Mouse (Mus musculus) megakaryocyte, embryonic 14.5 days (primary cell): Measurements from ENCODE around the gene Hcn4. TPM values are rescaled to one million over a fixed set of nuclear protein-coding genes. Genes with fewer than 3 reads are reported as not detected.

ENCODE experiments used
- H3K27me3 ChIP-seq: replicated peaks from 2 replicates; pipeline ENCODE3; 2012; ENCODE audit warnings: inconsistent platforms
- H3K36me3 ChIP-seq: replicated peaks from 2 replicates; pipeline ENCODE3; 2012; ENCODE audit warnings: low read length, inconsistent platforms, mixed read lengths
- H3K4me1 ChIP-seq: 2 replicates; pipeline ENCODE4 v1.6.1; 2012; ENCODE audit warnings: inconsistent platforms
- H3K4me3 ChIP-seq: replicated peaks from 2 replicates; pipeline ENCODE3; 2012; ENCODE audit warnings: moderate library complexity, mild to moderate bottlenecking, inconsistent platforms
- H3K9me3 ChIP-seq: 2 replicates; pipeline ENCODE4 v1.6.1; 2012; ENCODE audit warnings: inconsistent platforms
- FLI1 ChIP-seq: IDR thresholded peaks from 2 replicates; pipeline ENCODE4 v1.6.1; 2012; ENCODE audit warnings: low read length, inconsistent platforms, mixed read lengths
- GATA1 ChIP-seq: IDR thresholded peaks from 3 replicates; pipeline ENCODE4 v1.6.1; 2012; ENCODE audit warnings: mixed read lengths, low read length, inconsistent platforms, borderline replicate concordance
- polyA plus RNA-seq: library from polyadenylated mRNA; stranded (reverse); fragments of >175 nt; gene quantifications from 2 replicates; pipeline ENCODE4 v1.2.3, GENCODE M21; 2012; ENCODE audit warnings: low replicate concordance; ENCODE audit not compliant: insufficient read depth

The Hcn4 gene
- polyA plus RNA-seq, 1 experiment: not detected

- TF ChIP-seq GATA1 (no peak), FLI1 (no peak)
- H3K27me3 ChIP-seq: peaks cover 83% of the 10 kb centered on the region
- no peaks in the 10 kb centered on the region for H3K36me3 ChIP-seq
- H3K4me3 ChIP-seq: no peak overlapping the region
- no peaks in the 10 kb centered on the region for H3K4me1 ChIP-seq
- no peaks in the 10 kb centered on the region for H3K9me3 ChIP-seq
Measured at GRCm38 (mm10) chr9:58815552-58816260, 7.5 kb upstream of the Hcn4 start.

- TF ChIP-seq GATA1: no peak
- no peak for TF ChIP-seq FLI1
- H3K4me3 ChIP-seq: no peak overlapping the region
- H3K27me3 ChIP-seq: peaks cover 88% of the 10 kb centered on the region
- no peaks in the 10 kb centered on the region for H3K4me1 ChIP-seq
- no peaks in the 10 kb centered on the region for H3K36me3 ChIP-seq
- no peaks in the 10 kb centered on the region for H3K9me3 ChIP-seq
Measured at GRCm38 (mm10) chr9:58816458-58816857, 6.8 kb upstream of the Hcn4 start.

- H3K4me3 ChIP-seq: no peak overlapping the region
- H3K4me1 ChIP-seq: no peaks in the 10 kb centered on the region
- no peak for TF ChIP-seq GATA1
- TF ChIP-seq FLI1: no peak
- no peaks in the 10 kb centered on the region for H3K36me3 ChIP-seq
- no peaks in the 10 kb centered on the region for H3K9me3 ChIP-seq
- peaks cover 94% of the 10 kb centered on the region for H3K27me3 ChIP-seq
Measured at GRCm38 (mm10) chr9:58817676-58818075, 5.5 kb upstream of the Hcn4 start.

GRCm38 (mm10) chr9:58822431-58823091 is 651 bp upstream of the Hcn4 start:
- Histone ChIP-seq H3K4me1 (peaks cover 5% of the 10 kb centered on the region; the same call in 1 of the 2 replicates), H3K9me3 (no peaks in the 10 kb centered on the region), H3K36me3 (no peaks in the 10 kb centered on the region), H3K27me3 (peaks cover 99% of the 10 kb centered on the region), H3K4me3 (no peak overlapping the region)
- TF ChIP-seq GATA1 (no peak), FLI1 (no peak)

GRCm38 (mm10) chr9:58823918-58824215 is 655 bp downstream of the Hcn4 start:
- Histone ChIP-seq H3K4me3 (no peak overlapping the region), H3K36me3 (no peaks in the 10 kb centered on the region), H3K4me1 (peaks cover 5% of the 10 kb centered on the region; the same call in 1 of the 2 replicates), H3K9me3 (no peaks in the 10 kb centered on the region), H3K27me3 (peaks cover 99% of the 10 kb centered on the region)
- TF ChIP-seq FLI1: no peak
- TF ChIP-seq GATA1: no peak

- TF ChIP-seq GATA1 (no peak), FLI1 (no peak)
- Histone ChIP-seq H3K27me3 (peaks cover 84% of the 10 kb centered on the region), H3K36me3 (no peaks in the 10 kb centered on the region), H3K4me1 (no peaks in the 10 kb centered on the region), H3K9me3 (no peaks in the 10 kb centered on the region), H3K4me3 (no peak overlapping the region)
Measured at GRCm38 (mm10) chr9:58829627-58830026, 6.4 kb downstream of the Hcn4 start.

GRCm38 (mm10) chr9:58832939-58833338 is 9.7 kb downstream of the Hcn4 start:
- H3K36me3 ChIP-seq: no peaks in the 10 kb centered on the region
- peaks cover 82% of the 10 kb centered on the region for H3K27me3 ChIP-seq
- H3K9me3 ChIP-seq: no peaks in the 10 kb centered on the region
- TF ChIP-seq FLI1 (no peak), GATA1 (no peak)
- H3K4me3 ChIP-seq: no peak overlapping the region
- H3K4me1 ChIP-seq: no peaks in the 10 kb centered on the region

- Histone ChIP-seq H3K36me3 (no peaks in the 10 kb centered on the region), H3K9me3 (no peaks in the 10 kb centered on the region), H3K4me1 (0 out of 2 replicates have a peak, but pooled peaks cover 4% of the 10 kb centered on the region), H3K27me3 (peaks cover 83% of the 10 kb centered on the region), H3K4me3 (no peak overlapping the region)
- no peak for TF ChIP-seq GATA1
- no peak for TF ChIP-seq FLI1
Measured at GRCm38 (mm10) chr9:58837174-58837573, 14.0 kb downstream of the Hcn4 start.

- no peak for TF ChIP-seq GATA1
- H3K9me3 ChIP-seq: no peaks in the 10 kb centered on the region
- H3K4me3 ChIP-seq: no peak overlapping the region
- peaks cover 73% of the 10 kb centered on the region for H3K27me3 ChIP-seq
- H3K4me1 ChIP-seq: 0 out of 2 replicates have a peak, but pooled peaks cover 4% of the 10 kb centered on the region
- no peaks in the 10 kb centered on the region for H3K36me3 ChIP-seq
Measured at GRCm38 (mm10) chr9:58838504-58838903, 15.3 kb downstream of the Hcn4 start.

GRCm38 (mm10) chr9:58841655-58842054 is 18.4 kb downstream of the Hcn4 start:
- Histone ChIP-seq H3K9me3 (no peaks in the 10 kb centered on the region), H3K4me1 (peaks cover 9% of the 10 kb centered on the region), H3K27me3 (peaks cover 78% of the 10 kb centered on the region), H3K36me3 (no peaks in the 10 kb centered on the region), H3K4me3 (no peak overlapping the region)
- TF ChIP-seq FLI1 (no peak), GATA1 (no peak)
